Mouse (Mus musculus): Measurements from ENCODE around the gene Zfp764. TPM values are rescaled to one million over a fixed set of nuclear protein-coding genes. Genes with fewer than 3 reads are reported as not detected.
A peak's percentile ranks its signal among the peaks of the same experiment; 100 is the strongest.

Gene Zfp764
- polyA plus RNA-seq, 1 experiment from 2014 or later: 10.4 TPM

- H3K27ac ChIP-seq (ENCODE audit: low read depth): no peak overlapping the region
- no peaks in the 10 kb centered on the region for H3K27me3 ChIP-seq (ENCODE audit: insufficient read depth, low read length)
- H3K36me3 ChIP-seq (ENCODE audit: insufficient read depth): peaks cover 8% of the 10 kb centered on the region; the same call in 1 of the 2 replicates
- H3K4me2 ChIP-seq: no peak overlapping the region
- TF ChIP-seq CTCF (IDR thresholded peaks at IDR 0.05; ENCODE audit: low read depth): peak; percentile 51
- 90% methylated on average over 3 of the region's 3 CpGs for WGBS
- no peak for ATAC-seq (ENCODE audit: insufficient read depth)
- H3K4me3 ChIP-seq (ENCODE audit: low read depth, low read length): no peak overlapping the region
- DNase-seq: peak; percentile 23
- no peak overlapping the region for H3K9ac ChIP-seq
- no peaks in the 10 kb centered on the region for H3K4me1 ChIP-seq (ENCODE audit: insufficient read depth)
- H3K9me3 ChIP-seq (ENCODE audit: low read depth, low read length): peaks cover 6% of the 10 kb centered on the region; the same call in 1 of the 2 replicates
These were observed 31.1 kb upstream of the Zfp764 start for GRCm38 (mm10) chr7:127437724-127438123.

DNA sequence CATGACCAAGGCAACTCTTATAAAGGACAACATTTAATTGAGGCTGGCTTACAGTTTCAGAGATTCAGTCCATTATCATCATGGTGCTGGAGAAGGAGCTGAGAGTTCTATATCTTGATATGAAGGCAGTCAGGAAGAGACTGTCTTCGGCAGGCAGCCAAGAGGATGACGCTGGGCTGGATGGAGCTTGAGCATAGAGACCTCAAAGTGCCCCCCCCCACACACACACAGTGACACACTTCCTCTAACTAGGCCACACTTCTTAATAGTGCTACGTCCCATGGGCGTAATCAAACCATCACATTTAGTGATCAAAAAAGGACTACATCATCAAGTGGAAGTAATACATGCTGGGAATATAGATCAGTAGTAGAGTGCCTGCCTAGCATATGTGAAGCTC, 28.6 kb upstream of the Zfp764 start:
- Histone ChIP-seq H3K27ac (ENCODE audit: low read depth) (no peak overlapping the region), H3K27me3 (ENCODE audit: insufficient read depth, low read length) (no peaks in the 10 kb centered on the region), H3K9ac (no peak overlapping the region), H3K36me3 (ENCODE audit: insufficient read depth) (no peaks in the 10 kb centered on the region), H3K9me3 (ENCODE audit: low read depth, low read length) (peaks cover 6% of the 10 kb centered on the region; the same call in 1 of the 2 replicates), H3K4me3 (ENCODE audit: low read depth, low read length) (no peak overlapping the region), H3K4me2 (no peak overlapping the region), H3K4me1 (ENCODE audit: insufficient read depth) (no peaks in the 10 kb centered on the region)
- ATAC-seq (ENCODE audit: insufficient read depth) (no peak), DNase-seq (no peak)
- TF ChIP-seq CTCF (IDR thresholded peaks at IDR 0.05; ENCODE audit: low read depth): no peak
- 83% methylated on average over 4 of the region's 4 CpGs for WGBS

DNA sequence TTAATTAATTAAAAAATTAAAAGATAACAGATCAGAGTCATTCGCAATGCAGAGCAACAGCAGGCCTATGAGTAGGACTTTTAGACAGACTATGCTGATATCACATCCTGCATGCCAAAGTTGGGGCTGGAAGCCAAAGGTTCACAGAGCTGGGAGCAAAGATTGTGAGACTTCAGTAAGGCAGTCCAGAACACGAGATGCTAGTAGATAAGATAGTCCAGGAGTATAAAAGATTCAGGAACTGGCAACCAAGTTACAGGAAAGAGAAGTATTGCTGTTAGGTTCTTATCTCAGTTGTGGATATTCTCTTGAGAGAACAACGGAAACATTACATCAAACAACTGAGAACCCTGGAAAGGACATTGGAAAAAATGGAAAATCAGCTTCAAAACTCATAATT, 19.7 kb upstream of the Zfp764 start:
- TF ChIP-seq CTCF (IDR thresholded peaks at IDR 0.05; ENCODE audit: low read depth): no peak
- peaks cover 12% of the 10 kb centered on the region; the same call in 1 of the 2 replicates for H3K27me3 ChIP-seq (ENCODE audit: insufficient read depth, low read length)
- H3K4me2 ChIP-seq: no peak overlapping the region
- H3K36me3 ChIP-seq (ENCODE audit: insufficient read depth): no peaks in the 10 kb centered on the region
- no peaks in the 10 kb centered on the region for H3K9me3 ChIP-seq (ENCODE audit: low read depth, low read length)
- no peak overlapping the region for H3K27ac ChIP-seq (ENCODE audit: low read depth)
- no peaks in the 10 kb centered on the region for H3K4me1 ChIP-seq (ENCODE audit: insufficient read depth)
- DNase-seq (no peak), ATAC-seq (ENCODE audit: insufficient read depth) (no peak)
- H3K4me3 ChIP-seq (ENCODE audit: low read depth, low read length): no peak overlapping the region
- WGBS: 57% methylated on average over 3 of the region's 3 CpGs
- no peak overlapping the region for H3K9ac ChIP-seq

DNA sequence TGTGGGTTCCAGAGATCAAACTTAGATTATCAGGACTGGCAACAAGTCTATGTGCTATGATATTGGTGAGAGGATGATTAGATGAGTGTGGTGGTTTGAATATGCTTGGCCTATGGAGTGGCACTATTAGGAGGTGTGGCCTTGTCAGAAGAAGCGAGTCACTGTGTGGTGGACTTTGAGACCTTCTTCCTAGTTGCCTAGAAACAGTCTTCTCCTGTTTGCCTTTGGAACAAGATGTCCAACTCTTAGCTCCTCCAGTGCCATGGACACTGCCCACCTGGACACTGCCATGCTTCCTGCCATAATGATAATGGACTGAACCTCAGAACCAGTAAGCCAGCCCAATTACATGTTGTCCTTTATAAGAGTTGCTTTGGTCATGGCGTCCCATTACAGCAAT, 19.3 kb upstream of the Zfp764 start:
- TF ChIP-seq CTCF (IDR thresholded peaks at IDR 0.05; ENCODE audit: low read depth): no peak
- Histone ChIP-seq H3K4me1 (ENCODE audit: insufficient read depth) (no peaks in the 10 kb centered on the region), H3K36me3 (ENCODE audit: insufficient read depth) (no peaks in the 10 kb centered on the region), H3K9ac (no peak overlapping the region), H3K4me2 (no peak overlapping the region), H3K27me3 (ENCODE audit: insufficient read depth, low read length) (peaks cover 12% of the 10 kb centered on the region; the same call in 1 of the 2 replicates), H3K27ac (ENCODE audit: low read depth) (no peak overlapping the region), H3K4me3 (ENCODE audit: low read depth, low read length) (no peak overlapping the region), H3K9me3 (ENCODE audit: low read depth, low read length) (no peaks in the 10 kb centered on the region)
- ATAC-seq (ENCODE audit: insufficient read depth) (no peak), DNase-seq (no peak)
- WGBS: 80% methylated on average over 2 of the region's 2 CpGs

DNA sequence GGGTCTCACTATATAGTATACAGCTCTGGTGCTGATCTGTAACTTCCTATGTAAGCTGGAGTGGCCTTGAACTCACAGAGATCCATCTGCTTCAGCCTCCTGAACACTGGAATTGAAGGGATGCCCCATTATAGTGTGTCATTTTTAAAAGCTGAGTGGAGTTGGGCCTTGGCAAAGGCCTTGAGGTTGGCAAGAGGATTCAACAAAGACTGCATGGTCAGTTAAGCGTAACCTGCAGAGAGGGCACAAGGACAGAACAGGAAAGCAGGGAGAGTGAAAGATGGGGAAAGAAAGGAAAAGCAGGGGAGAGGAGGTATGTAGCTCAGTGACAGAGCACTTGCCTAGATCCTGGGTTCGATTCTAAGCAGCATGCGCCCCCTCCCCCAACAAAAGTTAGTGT, 18.7 kb upstream of the Zfp764 start:
- TF ChIP-seq CTCF (IDR thresholded peaks at IDR 0.05; ENCODE audit: low read depth): no peak
- no peak overlapping the region for H3K4me2 ChIP-seq
- no peaks in the 10 kb centered on the region for H3K9me3 ChIP-seq (ENCODE audit: low read depth, low read length)
- H3K4me1 ChIP-seq (ENCODE audit: insufficient read depth): no peaks in the 10 kb centered on the region
- H3K27ac ChIP-seq (ENCODE audit: low read depth): no peak overlapping the region
- 81% methylated on average over 3 of the region's 3 CpGs for WGBS
- no peaks in the 10 kb centered on the region for H3K36me3 ChIP-seq (ENCODE audit: insufficient read depth)
- DNase-seq (no peak), ATAC-seq (ENCODE audit: insufficient read depth) (no peak)
- peaks cover 12% of the 10 kb centered on the region; the same call in 1 of the 2 replicates for H3K27me3 ChIP-seq (ENCODE audit: insufficient read depth, low read length)
- no peak overlapping the region for H3K4me3 ChIP-seq (ENCODE audit: low read depth, low read length)
- H3K9ac ChIP-seq: no peak overlapping the region

DNA sequence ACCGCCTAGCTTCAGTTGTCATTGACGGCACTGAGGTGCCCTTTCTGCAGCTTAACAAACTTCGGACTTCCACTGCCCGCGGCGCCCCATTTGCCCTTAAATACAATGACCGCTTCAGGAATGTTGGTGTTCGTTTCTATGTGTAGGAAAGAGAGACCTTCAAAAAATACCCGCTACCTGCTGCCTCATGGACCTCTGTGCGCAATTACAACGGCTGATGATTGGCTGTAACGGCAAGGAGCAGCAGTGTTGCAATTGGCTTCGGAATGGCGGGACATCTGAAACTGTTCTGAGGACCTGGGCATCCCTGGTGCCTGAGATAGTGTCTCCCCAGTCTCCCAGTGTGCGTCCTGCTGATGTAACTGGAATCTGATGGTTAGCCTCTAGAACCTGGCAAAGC, 15.6 kb upstream of the Zfp764 start:
- TF ChIP-seq CTCF (IDR thresholded peaks at IDR 0.05; ENCODE audit: low read depth): no peak
- under 1% methylated on average over 15 of the region's 15 CpGs for WGBS
- H3K4me1 ChIP-seq (ENCODE audit: insufficient read depth): no peaks in the 10 kb centered on the region
- H3K27ac ChIP-seq (ENCODE audit: low read depth): no peak overlapping the region
- no peaks in the 10 kb centered on the region for H3K9me3 ChIP-seq (ENCODE audit: low read depth, low read length)
- no peak for DNase-seq
- peak overlapping the region; percentile 85 for H3K9ac ChIP-seq
- peak overlapping the region; percentile 97 for H3K4me2 ChIP-seq
- H3K4me3 ChIP-seq (ENCODE audit: low read depth, low read length): peak overlapping the region; percentile 75
- peak; percentile 36; the same call in 1 of the 2 replicates for ATAC-seq (ENCODE audit: insufficient read depth)
- peaks cover 12% of the 10 kb centered on the region; the same call in 1 of the 2 replicates for H3K27me3 ChIP-seq (ENCODE audit: insufficient read depth, low read length)
- H3K36me3 ChIP-seq (ENCODE audit: insufficient read depth): peaks cover 9% of the 10 kb centered on the region; the same call in 1 of the 2 replicates

- Histone ChIP-seq H3K9ac (peak within 1 kb of the TSS; percentile 85), H3K36me3 (ENCODE audit: insufficient read depth) (peaks cover 9% of the 10 kb centered on the region; the same call in 1 of the 2 replicates), H3K9me3 (ENCODE audit: low read depth, low read length) (no peaks in the 10 kb centered on the region), H3K27me3 (ENCODE audit: insufficient read depth, low read length) (peaks cover 12% of the 10 kb centered on the region; the same call in 1 of the 2 replicates), H3K4me2 (peak within 1 kb of the TSS; percentile 97), H3K4me1 (ENCODE audit: insufficient read depth) (no peaks in the 10 kb centered on the region), H3K27ac (ENCODE audit: low read depth) (peak within 1 kb of the TSS; percentile 52; the same call in 1 of the 2 replicates), H3K4me3 (ENCODE audit: low read depth, low read length) (peak within 1 kb of the TSS; percentile 75)
- DNase-seq (peak; percentile 98), ATAC-seq (ENCODE audit: insufficient read depth) (peak; percentile 97)
- WGBS: 1% methylated on average over 48 of the region's 48 CpGs
- peak; percentile 36 for TF ChIP-seq CTCF (IDR thresholded peaks at IDR 0.05; ENCODE audit: low read depth)
These were observed 15.0 kb upstream of the Zfp764 start, which contains the start of gene Zfp688 for GRCm38 (mm10) chr7:127421388-127422191. Zfp688 (minus strand) TSS chr7:127422068.
